Mouse (Mus musculus): Measurements from ENCODE around the gene E030018B13Rik. TPM values are rescaled to one million over a fixed set of nuclear protein-coding genes. Genes with fewer than 3 reads are reported as not detected.

The E030018B13Rik gene
- total RNA-seq, 2 experiments from 2014 or later = not detected

GRCm38 (mm10) chr7:63936188-63936985, 19.7 kb downstream of the E030018B13Rik start:
- DNase-seq (ENCODE audit: low spot score in 2 of 2) = peak; percentile 41 to 79

- no peak for DNase-seq (ENCODE audit: low spot score in 2 of 2)
Observed at GRCm38 (mm10) chr7:63936986-63937235, 20.3 kb downstream of the E030018B13Rik start.

GRCm38 (mm10) chr7:63937236-63938065, 20.8 kb downstream of the E030018B13Rik start:
- DNase-seq (ENCODE audit: low spot score in 2 of 2) = peak; percentile 84 to 88

GRCm38 (mm10) chr7:63938066-63938913, 21.6 kb downstream of the E030018B13Rik start:
- peak; percentile 70 to 81 for DNase-seq (ENCODE audit: low spot score in 2 of 2)

GRCm38 (mm10) chr7:63938914-63939396, 22.3 kb downstream of the E030018B13Rik start, which contains the start of gene Klf13:
Klf13 (minus strand) TSS chr7:63938915.
- DNase-seq (ENCODE audit: low spot score in 2 of 2) = peak; percentile 94 to 96

GRCm38 (mm10) chr7:63939397-63939951, 22.8 kb downstream of the E030018B13Rik start:
- DNase-seq (ENCODE audit: low spot score in 2 of 2) = peak; percentile 66 to 77

GRCm38 (mm10) chr7:63940321-63940720, 23.7 kb downstream of the E030018B13Rik start:
- DNase-seq (ENCODE audit: low spot score in 2 of 2) = no peak

GRCm38 (mm10) chr7:63941050-63941449, 24.4 kb downstream of the E030018B13Rik start:
- no peak for DNase-seq (ENCODE audit: low spot score in 2 of 2)

- no peak for DNase-seq (ENCODE audit: low spot score in 2 of 2)
Observed at GRCm38 (mm10) chr7:63941501-63941900, 24.8 kb downstream of the E030018B13Rik start.

GRCm38 (mm10) chr7:63943946-63944345, 27.3 kb downstream of the E030018B13Rik start:
- DNase-seq (ENCODE audit: low spot score in 2 of 2) = no peak

GRCm38 (mm10) chr7:63947514-63948487, 31.1 kb downstream of the E030018B13Rik start:
- DNase-seq (ENCODE audit: low spot score in 2 of 2) = no peak

- no peak for DNase-seq (ENCODE audit: low spot score in 2 of 2)
Observed at GRCm38 (mm10) chr7:63949176-63949575, 32.5 kb downstream of the E030018B13Rik start.

GRCm38 (mm10) chr7:63950931-63951607, 34.4 kb downstream of the E030018B13Rik start:
- peak in 1 of 2 experiments; percentile 45 for DNase-seq (ENCODE audit: low spot score in 2 of 2)

GRCm38 (mm10) chr7:63952077-63952898, 35.6 kb downstream of the E030018B13Rik start:
- no peak for DNase-seq (ENCODE audit: low spot score in 2 of 2)

- no peak for DNase-seq (ENCODE audit: low spot score in 2 of 2)
Observed at GRCm38 (mm10) chr7:63955440-63955839, 38.8 kb downstream of the E030018B13Rik start.

- no peak for DNase-seq (ENCODE audit: low spot score in 2 of 2)
Observed at GRCm38 (mm10) chr7:63956138-63956823, 39.6 kb downstream of the E030018B13Rik start.

- DNase-seq (ENCODE audit: low spot score in 2 of 2) = no peak
Observed at GRCm38 (mm10) chr7:63956981-63957713, 40.5 kb downstream of the E030018B13Rik start.
